Mouse (Mus musculus): Measurements from ENCODE around the gene Slc44a3. TPM values are rescaled to one million over a fixed set of nuclear protein-coding genes. Genes with fewer than 3 reads are reported as not detected.

Slc44a3 gene
- polyA plus RNA-seq, 1 experiment from 2014 or later, result 0.75 TPM

- Histone ChIP-seq H3K4me1 (peaks cover 22% of the 10 kb centered on the region), H3K9ac (replicated peaks) (no peak overlapping the region)
Measured at GRCm38 (mm10) chr3:121443861-121444271, 88.3 kb downstream of the Slc44a3 start.

GRCm38 (mm10) chr3:121442288-121442687, 89.9 kb downstream of the Slc44a3 start:
- no peaks in the 10 kb centered on the region for H3K27me3 ChIP-seq
- no peak overlapping the region for H3K4me2 ChIP-seq (replicated peaks)
- no peaks in the 10 kb centered on the region for H3K9me3 ChIP-seq
- H3K4me1 ChIP-seq, result peaks cover 17% of the 10 kb centered on the region; the same call in 1 of the 2 replicates
- H3K4me3 ChIP-seq, result no peak overlapping the region
- peaks cover 10% of the 10 kb centered on the region; the same call in 1 of the 2 replicates for H3K36me3 ChIP-seq
- 94% methylated on average over 5 of the region's 5 CpGs for WGBS
- H3K9ac ChIP-seq (replicated peaks), result no peak overlapping the region
- no peak overlapping the region for H3K27ac ChIP-seq (replicated peaks)
- no peak for ATAC-seq (replicated peaks)

More at GRCm38 (mm10) chr3:121443861-121444271, 88.3 kb downstream of the Slc44a3 start:
- Histone ChIP-seq H3K27me3 (no peaks in the 10 kb centered on the region), H3K4me2 (replicated peaks) (no peak overlapping the region), H3K36me3 (peaks cover 10% of the 10 kb centered on the region; the same call in 1 of the 2 replicates), H3K27ac (replicated peaks) (no peak overlapping the region), H3K9me3 (no peaks in the 10 kb centered on the region), H3K4me3 (no peak overlapping the region)
- 90% methylated on average over 4 of the region's 4 CpGs for WGBS
- no peak for ATAC-seq (replicated peaks)

GRCm38 (mm10) chr3:121441504-121441903, 90.7 kb downstream of the Slc44a3 start:
- no peak overlapping the region for H3K4me3 ChIP-seq
- H3K36me3 ChIP-seq, result peaks cover 10% of the 10 kb centered on the region; the same call in 1 of the 2 replicates
- no peak overlapping the region for H3K9ac ChIP-seq (replicated peaks)
- H3K27ac ChIP-seq (replicated peaks), result no peak overlapping the region
- WGBS, result 97% methylated on average over 12 of the region's 12 CpGs
- peaks cover 25% of the 10 kb centered on the region; the same call in 1 of the 2 replicates for H3K4me1 ChIP-seq
- H3K27me3 ChIP-seq, result no peaks in the 10 kb centered on the region
- no peaks in the 10 kb centered on the region for H3K9me3 ChIP-seq
- no peak overlapping the region for H3K4me2 ChIP-seq (replicated peaks)
- no peak for ATAC-seq (replicated peaks)

GRCm38 (mm10) chr3:121439623-121440161, 92.5 kb downstream of the Slc44a3 start:
- Histone ChIP-seq H3K27me3 (no peaks in the 10 kb centered on the region), H3K9me3 (no peaks in the 10 kb centered on the region), H3K9ac (replicated peaks) (no peak overlapping the region), H3K4me1 (peaks cover 35% of the 10 kb centered on the region), H3K4me3 (no peak overlapping the region), H3K4me2 (replicated peaks) (no peak overlapping the region), H3K27ac (replicated peaks) (no peak overlapping the region), H3K36me3 (peaks cover 10% of the 10 kb centered on the region; the same call in 1 of the 2 replicates)
- 89% methylated on average over 11 of the region's 11 CpGs for WGBS
- ATAC-seq (replicated peaks), result no peak

- no peaks in the 10 kb centered on the region for H3K9me3 ChIP-seq
- no peak overlapping the region for H3K9ac ChIP-seq (replicated peaks)
- peaks cover 6% of the 10 kb centered on the region; the same call in 1 of the 2 replicates for H3K36me3 ChIP-seq
- H3K4me2 ChIP-seq (replicated peaks), result no peak overlapping the region
- WGBS, result 88% methylated on average over 7 of the region's 7 CpGs
- no peak overlapping the region for H3K27ac ChIP-seq (replicated peaks)
- ATAC-seq (replicated peaks), result no peak
- no peaks in the 10 kb centered on the region for H3K27me3 ChIP-seq
- H3K4me1 ChIP-seq, result peaks cover 51% of the 10 kb centered on the region
- H3K4me3 ChIP-seq, result no peak overlapping the region
Measured at GRCm38 (mm10) chr3:121437996-121438395, 94.2 kb downstream of the Slc44a3 start.

GRCm38 (mm10) chr3:121437070-121437469, 95.1 kb downstream of the Slc44a3 start:
- peaks cover 52% of the 10 kb centered on the region for H3K4me1 ChIP-seq
- 83% methylated on average over 7 of the region's 7 CpGs for WGBS
- no peak overlapping the region for H3K9ac ChIP-seq (replicated peaks)
- H3K27ac ChIP-seq (replicated peaks), result no peak overlapping the region
- no peak overlapping the region for H3K4me3 ChIP-seq
- no peak overlapping the region for H3K4me2 ChIP-seq (replicated peaks)
- ATAC-seq (replicated peaks), result no peak
- H3K9me3 ChIP-seq, result no peaks in the 10 kb centered on the region
- no peaks in the 10 kb centered on the region for H3K27me3 ChIP-seq
- peaks cover 6% of the 10 kb centered on the region; the same call in 1 of the 2 replicates for H3K36me3 ChIP-seq

- Histone ChIP-seq H3K4me3 (no peak overlapping the region), H3K4me2 (replicated peaks) (no peak overlapping the region), H3K9me3 (no peaks in the 10 kb centered on the region), H3K27me3 (no peaks in the 10 kb centered on the region), H3K36me3 (no peaks in the 10 kb centered on the region), H3K9ac (replicated peaks) (no peak overlapping the region), H3K4me1 (peaks cover 60% of the 10 kb centered on the region), H3K27ac (replicated peaks) (peak overlapping the region; percentile 27; the same call in 1 of the 2 replicates)
- no peak for ATAC-seq (replicated peaks)
- 77% methylated on average over 5 of the region's 5 CpGs for WGBS
Measured at GRCm38 (mm10) chr3:121435296-121435695, 96.9 kb downstream of the Slc44a3 start.

GRCm38 (mm10) chr3:121433968-121434533, 98.2 kb downstream of the Slc44a3 start:
- H3K9ac ChIP-seq (replicated peaks), result no peak overlapping the region
- H3K9me3 ChIP-seq, result no peaks in the 10 kb centered on the region
- peaks cover 71% of the 10 kb centered on the region for H3K4me1 ChIP-seq
- no peaks in the 10 kb centered on the region for H3K27me3 ChIP-seq
- no peak overlapping the region for H3K4me2 ChIP-seq (replicated peaks)
- no peak overlapping the region for H3K4me3 ChIP-seq
- peak; percentile 38; the same call in 1 of the 2 replicates for ATAC-seq (replicated peaks)
- no peaks in the 10 kb centered on the region for H3K36me3 ChIP-seq
- peak overlapping the region; percentile 43 for H3K27ac ChIP-seq (replicated peaks)
- 53% methylated on average over 8 of the region's 8 CpGs for WGBS

- Histone ChIP-seq H3K27me3 (no peaks in the 10 kb centered on the region), H3K9ac (replicated peaks) (no peak overlapping the region), H3K36me3 (no peaks in the 10 kb centered on the region), H3K4me2 (replicated peaks) (no peak overlapping the region), H3K9me3 (no peaks in the 10 kb centered on the region), H3K4me3 (no peak overlapping the region), H3K27ac (replicated peaks) (no peak overlapping the region; the same call in 1 of the 2 replicates), H3K4me1 (peaks cover 73% of the 10 kb centered on the region)
- no peak for ATAC-seq (replicated peaks)
- WGBS, result 86% methylated on average over 6 of the region's 6 CpGs
Measured at GRCm38 (mm10) chr3:121433359-121433758, 98.8 kb downstream of the Slc44a3 start.

GRCm38 (mm10) chr3:121430289-121430936, 101.8 kb downstream of the Slc44a3 start:
- H3K36me3 ChIP-seq, result no peaks in the 10 kb centered on the region
- H3K27me3 ChIP-seq, result no peaks in the 10 kb centered on the region
- no peak overlapping the region for H3K9ac ChIP-seq (replicated peaks)
- peak overlapping the region; percentile 18 for H3K27ac ChIP-seq (replicated peaks)
- ATAC-seq (replicated peaks), result no peak
- H3K9me3 ChIP-seq, result no peaks in the 10 kb centered on the region
- WGBS, result 41% methylated on average over 7 of the region's 7 CpGs
- H3K4me3 ChIP-seq, result no peak overlapping the region
- peak overlapping the region; percentile 86; the same call in 1 of the 2 replicates for H3K4me2 ChIP-seq (replicated peaks)
- peaks cover 61% of the 10 kb centered on the region for H3K4me1 ChIP-seq

- no peak for ATAC-seq (replicated peaks)
- Histone ChIP-seq H3K4me2 (replicated peaks) (peak overlapping the region; percentile 86), H3K4me3 (peak overlapping the region; percentile 96), H3K9me3 (no peaks in the 10 kb centered on the region), H3K27ac (replicated peaks) (peak overlapping the region; percentile 28; the same call in 1 of the 2 replicates), H3K27me3 (no peaks in the 10 kb centered on the region), H3K4me1 (peaks cover 52% of the 10 kb centered on the region), H3K9ac (replicated peaks) (no peak overlapping the region; the same call in 1 of the 2 replicates), H3K36me3 (no peaks in the 10 kb centered on the region)
- 29% methylated on average over 3 of the region's 3 CpGs for WGBS
Measured at GRCm38 (mm10) chr3:121429469-121429868, 102.7 kb downstream of the Slc44a3 start.

- Histone ChIP-seq H3K9me3 (no peaks in the 10 kb centered on the region), H3K27ac (replicated peaks) (no peak overlapping the region), H3K4me2 (replicated peaks) (peak overlapping the region; percentile 86), H3K4me1 (peaks cover 45% of the 10 kb centered on the region), H3K36me3 (no peaks in the 10 kb centered on the region), H3K9ac (replicated peaks) (peak overlapping the region; percentile 97), H3K4me3 (peak overlapping the region; percentile 96), H3K27me3 (no peaks in the 10 kb centered on the region)
- ATAC-seq (replicated peaks), result no peak
- WGBS, result 38% methylated on average over 11 of the region's 11 CpGs
Measured at GRCm38 (mm10) chr3:121428696-121429259, 103.4 kb downstream of the Slc44a3 start.
